Mouse (Mus musculus) embryonic facial prominence, embryonic 10.5 days (tissue): ENCODE measurements around the gene Rai1. TPM values are rescaled to one million over a fixed set of nuclear protein-coding genes. Genes with fewer than 3 reads are reported as not detected.

Experiments
- DNase-seq: peaks from one replicate; pipeline ENCODE4 v3.0.0-alpha.2; 2017; ENCODE audit warnings: low spot score
- H3K27ac ChIP-seq: fragments of 300-500 bp; sonication (generic); replicated peaks from 2 replicates; pipeline ENCODE4 v1.5.1; 2016; ENCODE audit warnings: mild to moderate bottlenecking
- H3K27me3 ChIP-seq: fragments of 300-500 bp; sonication (generic); replicated peaks from 2 replicates; pipeline ENCODE4 v1.6.1; 2016; ENCODE audit warnings: low read depth, mild to moderate bottlenecking; ENCODE audit not compliant: poor library complexity, severe bottlenecking
- H3K36me3 ChIP-seq: fragments of 300-500 bp; sonication (generic); replicated peaks from 2 replicates; pipeline ENCODE4 v1.6.1; 2016; ENCODE audit warnings: mild to moderate bottlenecking, moderate library complexity
- H3K4me1 ChIP-seq: fragments of 300-500 bp; sonication (generic); 2 replicates; pipeline ENCODE4 v1.6.1; 2016
- H3K4me3 ChIP-seq: fragments of 300-500 bp; sonication (generic); 2 replicates; pipeline ENCODE4 v1.5.1; 2016; ENCODE audit warnings: mild to moderate bottlenecking, moderate library complexity
- H3K9me3 ChIP-seq: fragments of 300-500 bp; sonication (generic); 2 replicates; pipeline ENCODE4 v1.6.1; 2016; ENCODE audit warnings: mild to moderate bottlenecking
- WGBS: fragments of 180-500 bp; shearing (Covaris S2); methylation state at CpG from one replicate; pipeline ENCODE4 v1.1.7; 2016; 5-methylcytosine and 5-hydroxymethylcytosine counted together
- polyA plus RNA-seq: library from polyadenylated mRNA; unstranded; fragments of >200 nt; fragmentation: Nextera tagmentation; extraction: Ambion mirVana; gene quantifications from 2 replicates; pipeline ENCODE4 v1.2.1, GENCODE M21; 2016

Gene Rai1
- polyA plus RNA-seq, 1 experiment from 2014 or later, result 33.8 TPM

DNA sequence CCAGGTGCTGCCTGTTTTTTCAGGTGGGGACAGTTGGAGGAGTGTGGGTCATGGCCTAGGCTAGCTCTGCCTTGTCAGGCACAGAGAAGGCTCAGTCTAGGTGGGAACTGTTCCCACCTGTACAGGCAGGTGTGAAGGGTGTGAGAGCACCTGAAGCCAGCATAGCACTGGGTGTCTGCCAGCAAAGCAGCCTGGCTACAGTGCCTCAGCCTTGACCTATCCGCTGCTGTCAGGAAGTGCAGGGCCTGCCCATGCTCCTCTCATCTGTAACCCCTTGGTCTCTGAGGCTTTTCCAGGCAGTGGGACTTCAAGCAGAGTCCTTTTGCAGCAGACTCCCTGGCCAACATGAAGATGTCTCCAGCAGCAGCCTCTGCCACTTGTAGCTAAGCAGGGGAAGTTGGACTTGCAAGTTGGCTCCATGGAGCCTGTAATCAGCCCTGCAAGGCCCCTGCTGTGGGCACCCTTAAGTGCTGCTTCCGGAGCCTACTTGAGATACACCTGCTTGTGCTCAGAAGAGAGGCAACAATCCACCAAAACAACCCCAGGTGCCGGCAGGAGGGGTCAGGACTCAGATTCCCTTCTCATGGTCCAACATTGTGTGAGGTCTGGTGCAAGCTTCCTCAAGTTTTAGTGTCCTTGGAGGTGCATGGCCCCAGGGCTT lies 55.8 kb downstream of the Rai1 start:
- H3K36me3 ChIP-seq, result peaks cover 92% of the 10 kb centered on the region
- no peak for DNase-seq
- H3K27me3 ChIP-seq, result no peaks in the 10 kb centered on the region
- H3K4me3 ChIP-seq, result no peak overlapping the region
- peaks cover 56% of the 10 kb centered on the region for H3K4me1 ChIP-seq
- no peaks in the 10 kb centered on the region for H3K9me3 ChIP-seq
- WGBS, result 72% methylated on average over 3 of the region's 3 CpGs
- H3K27ac ChIP-seq, result no peak overlapping the region

DNA sequence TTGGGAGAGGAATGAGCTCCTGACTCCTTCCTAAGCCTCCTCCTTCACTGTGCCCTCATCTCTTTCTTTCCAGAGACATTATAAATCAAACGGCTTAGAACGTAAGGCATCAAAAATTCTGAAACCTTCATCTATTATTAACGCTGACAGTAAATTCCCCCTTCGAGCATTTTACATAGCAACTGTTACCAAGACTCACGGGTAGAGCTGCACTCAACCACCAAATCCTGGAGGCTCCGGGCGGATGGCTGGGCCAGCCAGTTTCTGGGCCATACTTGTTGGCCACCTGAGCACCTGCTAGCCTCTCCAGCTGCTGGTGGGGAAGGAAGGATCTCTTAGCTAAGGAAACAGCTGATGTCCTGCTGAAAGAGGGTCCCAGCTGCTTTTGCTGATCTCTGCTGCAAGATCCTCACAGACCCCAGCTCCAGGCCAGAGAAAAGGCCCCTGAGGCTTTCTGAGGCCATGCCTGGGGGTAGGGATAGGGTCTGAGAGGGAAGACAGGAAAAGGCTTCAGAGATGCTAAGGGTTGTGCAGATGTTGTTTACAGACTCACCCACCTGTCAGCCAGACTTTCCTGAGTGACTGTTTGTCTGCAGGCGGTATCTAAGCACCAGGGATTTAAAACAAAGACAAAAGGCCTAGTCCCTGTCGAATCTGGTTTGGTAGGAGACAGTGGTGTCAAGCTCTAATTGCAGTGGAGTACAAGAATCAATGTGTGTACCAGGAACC lies 56.5 kb downstream of the Rai1 start:
- H3K27ac ChIP-seq, result 0 out of 2 replicates have a peak overlapping the region, but pooled peaks have one; percentile 21
- WGBS, result 75% methylated on average over 9 of the region's 9 CpGs

DNA sequence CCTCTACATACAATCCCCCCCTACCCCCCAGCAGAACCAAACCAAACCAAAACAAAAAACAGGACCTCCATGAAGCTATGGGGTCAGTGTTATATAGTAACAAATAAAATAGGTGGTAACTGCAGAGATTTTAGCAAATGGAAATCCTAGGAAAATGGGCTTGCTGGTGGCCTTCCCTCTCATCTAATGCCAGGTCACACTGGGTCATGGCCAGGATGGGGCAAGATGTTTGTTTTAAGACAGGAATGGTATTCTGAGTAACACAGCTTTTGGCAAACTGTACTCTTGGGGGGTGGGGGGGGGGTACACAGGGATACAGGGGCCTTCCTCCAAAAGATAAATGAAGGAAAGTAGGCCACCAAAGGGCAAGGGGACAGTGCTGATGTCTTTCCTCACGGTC lies 57.7 kb downstream of the Rai1 start:
- no peak overlapping the region for H3K4me3 ChIP-seq
- H3K27me3 ChIP-seq, result no peaks in the 10 kb centered on the region
- H3K4me1 ChIP-seq, result peaks cover 71% of the 10 kb centered on the region
- WGBS, result 93% methylated on average over 1 of the region's 1 CpGs
- no peaks in the 10 kb centered on the region for H3K9me3 ChIP-seq
- H3K27ac ChIP-seq, result no peak overlapping the region
- DNase-seq, result no peak
- H3K36me3 ChIP-seq, result peaks cover 84% of the 10 kb centered on the region

More for the DNA sequence above, 56.5 kb downstream of the Rai1 start:
- DNase-seq, result no peak
- Histone ChIP-seq H3K4me1 (peaks cover 61% of the 10 kb centered on the region), H3K9me3 (no peaks in the 10 kb centered on the region), H3K36me3 (peaks cover 87% of the 10 kb centered on the region), H3K4me3 (no peak overlapping the region), H3K27me3 (no peaks in the 10 kb centered on the region)

DNA sequence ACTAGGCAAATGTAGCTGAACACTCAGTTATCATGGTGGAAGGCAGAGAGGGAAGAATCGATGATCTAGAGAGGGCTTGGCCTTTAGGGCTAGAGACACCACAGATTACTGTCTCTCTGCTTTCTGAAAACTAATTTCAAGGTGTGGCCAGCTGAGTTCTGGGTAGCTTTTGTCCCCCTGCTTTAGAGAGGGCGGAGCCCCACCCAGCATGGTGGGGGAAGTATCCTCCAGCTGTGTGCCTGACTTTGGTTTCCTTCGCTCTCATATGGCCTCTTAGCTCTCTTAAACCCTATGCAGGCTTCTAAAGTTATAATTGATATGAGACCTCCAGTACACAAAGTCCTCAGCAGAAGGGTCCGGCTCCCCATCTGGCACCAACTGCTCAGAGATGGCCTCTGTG lies 58.5 kb downstream of the Rai1 start:
- Histone ChIP-seq H3K27ac (no peak overlapping the region), H3K36me3 (peaks cover 82% of the 10 kb centered on the region), H3K9me3 (no peaks in the 10 kb centered on the region), H3K27me3 (no peaks in the 10 kb centered on the region), H3K4me1 (peaks cover 76% of the 10 kb centered on the region), H3K4me3 (no peak overlapping the region)
- 93% methylated on average over 4 of the region's 4 CpGs for WGBS
- DNase-seq, result no peak

DNA sequence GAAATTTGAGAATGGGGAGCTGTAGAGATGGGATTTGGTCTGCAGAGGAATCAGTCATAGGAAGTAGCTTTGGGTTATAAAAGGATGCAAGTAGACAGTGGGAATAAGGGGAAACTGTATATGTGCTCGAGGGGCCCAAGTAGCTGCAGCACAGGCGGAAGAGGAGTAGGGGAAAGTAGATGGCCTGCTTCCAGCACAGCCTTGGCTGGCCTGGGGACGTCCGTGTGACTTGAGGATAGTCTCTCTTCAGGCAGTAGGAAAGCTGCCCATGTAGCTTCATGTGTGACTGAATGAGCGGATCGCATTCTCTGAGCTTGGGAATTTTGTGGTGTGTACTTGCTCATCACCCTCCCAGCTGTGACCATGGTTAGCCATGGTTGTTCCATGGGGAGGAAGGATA lies 59.6 kb downstream of the Rai1 start:
- WGBS, result 85% methylated on average over 6 of the region's 6 CpGs
- DNase-seq, result no peak
- no peak overlapping the region for H3K27ac ChIP-seq
- no peaks in the 10 kb centered on the region for H3K27me3 ChIP-seq
- no peaks in the 10 kb centered on the region for H3K9me3 ChIP-seq
- peaks cover 86% of the 10 kb centered on the region for H3K4me1 ChIP-seq
- peaks cover 80% of the 10 kb centered on the region for H3K36me3 ChIP-seq
- H3K4me3 ChIP-seq, result no peak overlapping the region

DNA sequence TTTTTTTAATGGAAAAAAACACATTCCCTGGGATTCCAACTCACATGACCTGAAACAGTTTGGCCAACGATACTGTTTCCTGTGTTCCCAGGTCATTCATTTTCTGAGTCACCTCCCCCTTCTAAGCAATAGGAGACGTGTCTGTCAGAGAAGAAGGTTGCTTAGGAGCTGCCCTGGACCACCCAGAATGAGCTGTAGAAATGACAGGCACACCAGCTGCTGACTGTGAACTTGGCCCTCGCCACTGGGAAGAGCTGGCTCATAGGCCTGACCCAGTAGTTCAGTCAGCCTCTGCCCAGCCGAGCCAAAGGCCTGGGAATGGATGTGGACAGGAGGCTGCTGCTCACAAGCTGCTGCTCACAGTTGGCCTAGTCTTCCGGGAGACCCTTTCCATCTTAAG lies 60.3 kb downstream of the Rai1 start:
- no peaks in the 10 kb centered on the region for H3K9me3 ChIP-seq
- H3K27ac ChIP-seq, result no peak overlapping the region
- H3K27me3 ChIP-seq, result no peaks in the 10 kb centered on the region
- WGBS, result 56% methylated on average over 5 of the region's 5 CpGs
- H3K4me3 ChIP-seq, result no peak overlapping the region
- H3K36me3 ChIP-seq, result peaks cover 80% of the 10 kb centered on the region
- DNase-seq, result peak; percentile 51
- peaks cover 90% of the 10 kb centered on the region for H3K4me1 ChIP-seq

DNA sequence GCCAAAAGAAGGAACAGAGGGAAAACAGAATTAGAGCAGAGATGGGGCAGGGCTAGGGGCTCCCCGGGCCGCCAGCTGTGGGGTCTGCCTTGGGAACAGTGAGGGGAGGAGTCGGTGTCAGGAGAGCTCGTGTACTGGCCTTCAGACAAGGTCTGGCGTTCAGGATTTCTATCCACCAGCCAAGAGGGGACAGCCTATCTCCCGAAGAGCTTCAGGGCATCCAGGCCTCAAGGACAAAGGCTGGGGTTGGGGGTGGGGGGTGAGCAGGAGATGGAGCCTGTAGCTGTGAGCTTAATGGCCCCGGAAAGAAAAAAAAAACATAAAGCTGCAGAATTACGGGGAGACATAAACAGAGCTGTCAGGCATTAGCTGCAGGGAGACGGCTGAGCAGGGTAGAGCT lies 64.0 kb downstream of the Rai1 start:
- no peak overlapping the region for H3K4me3 ChIP-seq
- peak overlapping the region; percentile 51; the same call in 1 of the 2 replicates for H3K27ac ChIP-seq
- WGBS, result 44% methylated on average over 9 of the region's 9 CpGs
- H3K9me3 ChIP-seq, result no peaks in the 10 kb centered on the region
- no peaks in the 10 kb centered on the region for H3K27me3 ChIP-seq
- peaks cover 70% of the 10 kb centered on the region for H3K36me3 ChIP-seq
- H3K4me1 ChIP-seq, result peaks cover 81% of the 10 kb centered on the region
- no peak for DNase-seq

DNA sequence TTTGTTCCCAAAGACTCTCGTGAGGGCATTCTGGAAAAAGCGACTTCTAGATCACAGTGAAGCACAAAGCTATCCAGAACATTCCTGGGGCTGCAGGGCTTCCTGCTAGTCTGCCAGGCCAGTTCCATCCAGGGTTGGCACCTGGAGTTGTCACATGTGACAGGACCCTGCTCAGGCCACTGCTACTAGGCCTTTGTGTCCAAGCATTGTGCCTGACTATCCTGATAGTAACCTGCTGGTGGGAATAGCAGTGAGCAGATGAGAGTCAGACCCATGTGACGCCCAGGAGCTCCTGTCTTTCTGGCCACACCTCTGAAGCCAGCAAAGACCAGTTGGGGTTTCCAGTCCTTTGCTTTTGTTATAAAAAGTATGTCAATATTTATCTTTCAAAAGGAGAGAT lies 67.3 kb downstream of the Rai1 start:
- Histone ChIP-seq H3K36me3 (peaks cover 59% of the 10 kb centered on the region), H3K27me3 (no peaks in the 10 kb centered on the region), H3K4me3 (no peak overlapping the region), H3K4me1 (peaks cover 88% of the 10 kb centered on the region), H3K27ac (no peak overlapping the region), H3K9me3 (no peaks in the 10 kb centered on the region)
- no peak for DNase-seq
- 80% methylated on average over 3 of the region's 3 CpGs for WGBS

DNA sequence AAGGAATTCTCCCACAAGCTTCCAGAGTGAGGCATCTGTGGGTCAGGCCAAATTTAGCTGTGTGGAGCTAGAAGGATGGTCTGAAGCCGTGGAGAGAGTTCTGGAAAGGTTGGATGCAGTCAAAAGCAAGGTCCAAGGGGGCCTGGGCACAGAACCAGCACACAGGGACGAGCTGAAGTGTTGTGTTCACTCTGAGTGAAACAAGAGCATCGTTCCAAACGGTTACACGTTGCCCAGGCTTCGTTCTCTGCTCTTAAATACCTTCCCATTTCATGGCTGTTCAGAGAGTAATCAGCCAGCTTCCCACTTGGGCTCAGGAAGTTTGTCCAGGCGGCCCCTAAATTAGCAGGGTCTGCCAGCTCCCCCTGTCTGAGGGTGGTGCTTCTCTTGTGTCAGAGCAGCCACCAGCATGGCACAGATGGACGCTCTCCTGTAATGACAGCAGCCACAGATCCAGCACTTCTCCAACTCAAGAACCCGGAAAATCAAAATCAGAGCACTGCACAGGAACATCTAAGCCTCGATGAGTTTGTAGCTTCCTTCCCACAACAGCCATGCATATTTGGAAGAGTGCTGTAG lies 68.9 kb downstream of the Rai1 start:
- WGBS, result 79% methylated on average over 10 of the region's 10 CpGs
- DNase-seq, result no peak
- Histone ChIP-seq H3K27ac (no peak overlapping the region), H3K4me3 (no peak overlapping the region), H3K4me1 (peaks cover 88% of the 10 kb centered on the region), H3K27me3 (no peaks in the 10 kb centered on the region), H3K9me3 (no peaks in the 10 kb centered on the region), H3K36me3 (peaks cover 54% of the 10 kb centered on the region)

DNA sequence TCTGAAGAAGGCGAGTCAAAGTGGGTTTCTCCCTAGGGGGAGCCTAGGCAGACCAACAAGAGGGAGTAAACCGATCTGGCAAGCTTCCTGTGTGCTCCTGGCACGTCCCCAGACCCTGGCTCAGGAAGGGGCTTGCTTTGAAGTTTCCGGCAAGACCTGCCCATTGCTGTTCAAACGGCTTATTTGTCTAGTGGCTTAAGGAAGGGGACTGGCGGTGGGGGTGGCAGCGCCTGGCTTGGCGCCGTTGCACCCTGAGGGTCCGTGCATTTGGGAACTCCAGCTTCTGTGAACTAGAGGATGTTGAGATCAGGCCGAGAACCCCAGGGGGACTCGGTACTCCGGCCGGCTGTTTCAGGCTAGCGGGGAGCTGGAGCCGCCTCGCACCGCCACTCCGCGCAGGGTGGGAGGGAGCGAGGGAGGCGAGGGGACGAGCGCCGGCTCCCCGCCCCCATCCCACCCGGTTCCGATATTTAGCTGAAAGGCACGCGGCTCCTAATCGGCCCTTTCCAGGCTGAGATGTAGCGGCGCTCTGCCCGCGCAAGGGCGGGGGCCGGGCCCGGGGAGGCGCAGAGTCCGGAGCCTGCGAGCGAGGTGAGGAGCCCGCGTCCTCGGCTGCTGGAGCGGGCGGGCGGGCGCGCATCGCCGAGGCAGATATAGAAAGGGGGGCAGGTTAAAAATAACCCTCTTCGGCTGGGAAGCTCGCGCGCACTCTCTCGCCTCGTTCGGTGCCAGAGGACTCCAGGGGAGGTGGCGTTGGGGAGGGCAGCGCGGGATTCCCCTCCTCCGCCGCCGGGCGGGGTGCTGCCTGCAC lies 70.8 kb downstream of the Rai1 start:
- Histone ChIP-seq H3K4me1 (peaks cover 95% of the 10 kb centered on the region), H3K4me3 (peak overlapping the region; percentile 80), H3K36me3 (peaks cover 48% of the 10 kb centered on the region), H3K27me3 (no peaks in the 10 kb centered on the region), H3K9me3 (no peaks in the 10 kb centered on the region), H3K27ac (peak overlapping the region; percentile 93)
- DNase-seq, result peak; percentile 78
- WGBS, result under 1% methylated on average over 66 of the region's 66 CpGs

DNA sequence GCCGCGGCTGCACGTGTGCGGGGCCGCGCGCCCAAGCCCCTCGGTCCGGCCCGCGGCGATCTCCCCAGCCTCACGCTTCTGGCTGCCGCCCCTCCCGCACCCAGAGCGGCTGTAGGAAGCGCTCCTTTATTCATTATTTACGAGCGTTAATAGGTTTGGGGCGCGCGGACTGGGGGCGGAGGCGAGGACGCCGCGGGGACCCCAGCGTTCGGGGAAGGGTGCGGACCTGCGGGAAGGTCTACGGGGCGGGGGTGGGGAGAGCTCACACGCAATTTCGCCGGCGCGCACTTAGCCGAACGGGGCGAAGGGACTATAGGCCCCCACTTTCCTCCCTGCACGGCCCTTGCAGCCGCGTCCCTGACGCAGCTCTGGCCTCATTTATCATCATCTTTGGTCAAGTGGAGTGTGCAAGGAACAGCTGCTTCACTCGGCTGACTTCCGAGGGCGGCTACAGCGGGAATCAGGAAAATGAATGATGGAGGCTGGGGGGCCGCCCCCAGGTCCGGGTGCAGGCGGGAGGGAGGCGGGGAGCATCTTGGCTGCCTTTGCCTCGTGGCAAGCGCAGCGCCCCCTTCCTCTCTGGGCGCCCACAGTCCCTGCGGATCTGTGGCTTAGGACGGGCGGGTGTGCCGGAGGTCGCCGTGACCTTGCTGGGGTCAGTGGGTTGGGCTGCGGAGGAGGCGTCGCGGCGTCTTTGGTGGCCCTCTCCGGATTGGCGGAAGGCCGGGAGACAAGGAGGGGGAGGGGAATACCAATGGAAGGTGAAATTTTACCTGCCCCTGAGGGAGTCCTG lies 71.6 kb downstream of the Rai1 start:
- Histone ChIP-seq H3K4me3 (peak overlapping the region; percentile 80), H3K36me3 (peaks cover 45% of the 10 kb centered on the region), H3K27ac (peak overlapping the region; percentile 93), H3K4me1 (peaks cover 97% of the 10 kb centered on the region), H3K27me3 (no peaks in the 10 kb centered on the region), H3K9me3 (no peaks in the 10 kb centered on the region)
- DNase-seq, result peak; percentile 90
- under 1% methylated on average over 71 of the region's 71 CpGs for WGBS
